Mouse (Mus musculus): Measurements from ENCODE around the gene Serpina1d. TPM values are rescaled to one million over a fixed set of nuclear protein-coding genes. Genes with fewer than 3 reads are reported as not detected.
"Not testable (repeated sequence)": the region's sequence is repeated elsewhere in the genome, so short reads cannot be mapped to it uniquely, and the experiment has no call there.

Serpina1d gene
- total RNA-seq (2015), result not detected in 2 replicates
- not detected in 2 replicates for total RNA-seq (2017)

- not testable (repeated sequence) for ATAC-seq (ENCODE audit: poor library complexity, severe bottlenecking)
Measured at GRCm38 (mm10) chr12:103773246-103773851, at the start of gene Serpina1d. Gene Serpina1d, minus strand, starts transcription at chr12:103773592.

- not testable (repeated sequence) for ATAC-seq (ENCODE audit: poor library complexity, severe bottlenecking)
Measured at GRCm38 (mm10) chr12:103770597-103770996, 2.8 kb downstream of the Serpina1d start.

GRCm38 (mm10) chr12:103763083-103763482, 10.3 kb downstream of the Serpina1d start:
- not testable (repeated sequence) for ATAC-seq (ENCODE audit: poor library complexity, severe bottlenecking)

- ATAC-seq (ENCODE audit: poor library complexity, severe bottlenecking), result not testable (repeated sequence)
Measured at GRCm38 (mm10) chr12:103760316-103760715, 13.1 kb downstream of the Serpina1d start.

GRCm38 (mm10) chr12:103745957-103746356, 27.4 kb downstream of the Serpina1d start:
- not testable (repeated sequence) for ATAC-seq (ENCODE audit: poor library complexity, severe bottlenecking)

GRCm38 (mm10) chr12:103737791-103738580, 35.4 kb downstream of the Serpina1d start:
- not testable (repeated sequence) for ATAC-seq (ENCODE audit: poor library complexity, severe bottlenecking)

GRCm38 (mm10) chr12:103735566-103735965, 37.8 kb downstream of the Serpina1d start:
- ATAC-seq (ENCODE audit: poor library complexity, severe bottlenecking), result not testable (repeated sequence)

- not testable (repeated sequence) for ATAC-seq (ENCODE audit: poor library complexity, severe bottlenecking)
Measured at GRCm38 (mm10) chr12:103735101-103735500, 38.3 kb downstream of the Serpina1d start.

Other genes with a start within 250 kb of the Serpina1d start
- not detected in 2 replicates for gene Ppp4r4, start 241.3 kb downstream of the Serpina1d start, total RNA-seq (2015)
- not detected in 2 replicates for gene Ppp4r4, start 241.3 kb downstream of the Serpina1d start, total RNA-seq (2017)
- not detected in 2 replicates for gene Serpina10, start 142.1 kb downstream of the Serpina1d start, total RNA-seq (2015)
- gene Serpina10, start 142.1 kb downstream of the Serpina1d start, total RNA-seq (2017), result 0.08 TPM in 1 of 2 replicates, not detected in the other
- not detected in 2 replicates for gene Serpina6, start 116.4 kb downstream of the Serpina1d start, total RNA-seq (2015)
- gene Serpina6, start 116.4 kb downstream of the Serpina1d start, total RNA-seq (2017), result not detected in 2 replicates
- not detected in 2 replicates for gene Serpina16, start 97.5 kb downstream of the Serpina1d start, total RNA-seq (2015)
- not detected in 2 replicates for gene Serpina16, start 97.5 kb downstream of the Serpina1d start, total RNA-seq (2017)
- gene Serpina1f, start 78.1 kb downstream of the Serpina1d start, total RNA-seq (2015), result not detected in 2 replicates
- gene Serpina1f, start 78.1 kb downstream of the Serpina1d start, total RNA-seq (2017), result not detected in 2 replicates
- not detected in 2 replicates for gene Serpina1b, start 56.8 kb upstream of the Serpina1d start, total RNA-seq (2015)
- gene Serpina1b, start 56.8 kb upstream of the Serpina1d start, total RNA-seq (2017), result not detected in 2 replicates
- gene Serpina1a, start 90.0 kb upstream of the Serpina1d start, total RNA-seq (2015), result not detected in 2 replicates
- not detected in 2 replicates for gene Serpina1a, start 90.0 kb upstream of the Serpina1d start, total RNA-seq (2017)
- not detected in 2 replicates for gene Serpina1c, start 131.3 kb upstream of the Serpina1d start, total RNA-seq (2015)
- not detected in 2 replicates for gene Serpina1c, start 131.3 kb upstream of the Serpina1d start, total RNA-seq (2017)
- not detected in 2 replicates for gene Serpina1e, start 185.4 kb upstream of the Serpina1d start, total RNA-seq (2015)
- gene Serpina1e, start 185.4 kb upstream of the Serpina1d start, total RNA-seq (2017), result not detected in 2 replicates
- 0.22 and 0.34 TPM in 2 replicates for gene Serpina11, start 216.4 kb upstream of the Serpina1d start, total RNA-seq (2015)
- gene Serpina11, start 216.4 kb upstream of the Serpina1d start, total RNA-seq (2017), result 0.77 and 1.3 TPM in 2 replicates
- not detected in 2 replicates for gene Serpina9, start 240.2 kb upstream of the Serpina1d start, total RNA-seq (2015)
- gene Serpina9, start 240.2 kb upstream of the Serpina1d start, total RNA-seq (2017), result not detected in 2 replicates

All from megakaryocyte, adult 5-6 weeks (primary cell).